Mouse (Mus musculus): ENCODE measurements around the gene Uox.

GRCm38 (mm10) chr3:146595440-146595839 lies 25.2 kb downstream of the Uox start:
- TF ChIP-seq CTCF (IDR thresholded peaks at IDR 0.05; ENCODE audit: borderline replicate concordance, insufficient read depth, low read depth, low read length), result no peak
- TF ChIP-seq POLR2A (IDR thresholded peaks at IDR 0.05; ENCODE audit: borderline replicate concordance, insufficient read depth, low read length), result no peak
